Mouse (Mus musculus): ENCODE measurements at regions not wholly inside any gene's neighbourhood (a gene's known extent, or its start where the extent isn't known, plus 50 kb on each side); places are given as distances from the start of the nearest gene placed in this dataset.

- DNase-seq = no peak
Measured at GRCm38 (mm10) chr11:79823631-79824310, 138.4 kb downstream of the Utp6 start.

DNA sequence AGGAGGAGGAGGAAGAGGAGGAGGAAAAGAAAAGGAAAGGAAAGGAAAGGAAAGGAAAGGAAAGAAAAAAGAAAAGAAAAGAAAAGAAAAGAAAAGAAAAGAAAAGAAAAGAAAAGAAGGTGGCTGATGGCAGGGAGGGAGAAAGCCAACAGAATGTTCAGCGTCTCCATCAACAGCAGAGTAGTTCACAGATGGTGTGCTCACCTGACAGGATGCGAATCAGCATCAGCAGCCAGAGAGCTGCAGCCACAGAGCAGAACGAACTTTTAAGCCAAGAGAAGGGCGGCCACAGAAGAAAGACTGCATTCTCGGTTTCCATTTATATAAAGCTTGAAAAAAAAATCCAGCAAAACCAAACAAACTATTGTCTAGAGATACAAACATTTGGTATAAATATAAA lies 140.2 kb downstream of the Utp6 start:
- no peak for DNase-seq

- no peak for DNase-seq
Measured at GRCm38 (mm10) chr11:79815156-79815555, 147.0 kb downstream of the Utp6 start.

- no peak for DNase-seq
Measured at GRCm38 (mm10) chr11:79806911-79807466, 155.2 kb downstream of the Utp6 start.

GRCm38 (mm10) chr11:79806417-79806816 lies 155.8 kb downstream of the Utp6 start:
- DNase-seq = no peak

DNA sequence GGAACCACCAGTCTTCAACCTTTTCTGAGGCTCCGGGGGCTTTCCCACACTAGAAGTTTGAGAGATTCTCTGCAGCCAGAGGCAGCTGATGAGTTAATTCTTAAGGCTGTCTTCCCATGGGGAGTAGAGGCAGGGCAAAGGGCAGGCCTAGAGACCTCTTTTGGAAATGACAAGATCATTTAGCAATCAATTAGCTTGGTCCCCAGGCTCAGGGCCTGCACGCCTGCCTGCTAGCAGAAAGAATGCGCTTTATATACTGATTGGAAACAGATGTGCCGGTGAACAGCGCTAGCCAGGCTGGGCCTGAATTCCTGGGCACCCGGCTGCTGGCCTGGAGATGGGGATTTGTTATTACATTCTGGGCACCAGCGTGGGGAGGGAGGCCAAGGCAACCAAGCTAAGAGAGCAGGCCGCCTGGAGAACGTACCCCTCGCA lies 156.2 kb downstream of the Utp6 start:
- peak in 1 of 2 experiments; percentile 29 for DNase-seq

GRCm38 (mm10) chr11:79803971-79804370 lies 158.2 kb downstream of the Utp6 start:
- no peak for DNase-seq

DNA sequence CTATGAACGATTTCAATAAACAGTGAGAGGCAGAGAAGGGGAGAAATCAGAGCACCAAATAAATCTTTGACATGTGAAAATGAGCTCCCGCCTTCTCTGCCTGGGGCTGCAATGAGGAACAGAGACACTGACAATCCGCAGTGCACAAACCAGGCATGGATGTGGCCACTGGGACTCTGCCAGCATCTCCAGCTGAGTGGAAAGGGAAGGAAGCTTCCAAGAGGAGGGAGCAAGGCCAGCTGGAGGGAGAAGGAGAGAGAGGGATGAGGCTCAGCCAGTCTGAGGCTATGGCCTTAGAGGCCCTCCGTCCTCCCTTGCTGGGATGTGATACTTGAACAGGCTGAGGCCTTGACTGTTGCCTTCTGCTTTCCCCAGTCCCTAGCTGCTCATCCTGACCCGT lies 159.2 kb downstream of the Utp6 start:
- DNase-seq = peak; percentile 50 to 56

DNA sequence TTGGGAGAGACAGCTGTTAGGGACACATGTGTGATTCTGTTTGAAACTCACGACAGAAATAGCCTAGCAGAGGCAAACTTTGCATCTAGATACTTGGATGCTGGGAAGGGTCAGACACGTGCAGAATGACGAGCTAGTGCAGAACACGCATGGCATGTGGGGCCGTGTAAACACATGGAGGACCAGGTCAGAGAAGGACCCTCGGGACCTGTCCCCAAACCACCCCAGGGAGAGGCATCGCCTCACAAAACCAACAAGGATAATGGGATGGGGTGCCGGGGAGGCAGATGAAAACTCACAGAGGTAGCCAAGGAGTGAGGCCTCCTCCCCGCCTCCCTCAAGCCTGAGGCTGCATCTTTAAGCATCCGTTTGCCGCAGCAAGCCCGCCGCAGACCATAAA lies 159.6 kb downstream of the Utp6 start:
- no peak for DNase-seq

GRCm38 (mm10) chr11:79800256-79800655 lies 161.9 kb downstream of the Utp6 start:
- DNase-seq = no peak

DNA sequence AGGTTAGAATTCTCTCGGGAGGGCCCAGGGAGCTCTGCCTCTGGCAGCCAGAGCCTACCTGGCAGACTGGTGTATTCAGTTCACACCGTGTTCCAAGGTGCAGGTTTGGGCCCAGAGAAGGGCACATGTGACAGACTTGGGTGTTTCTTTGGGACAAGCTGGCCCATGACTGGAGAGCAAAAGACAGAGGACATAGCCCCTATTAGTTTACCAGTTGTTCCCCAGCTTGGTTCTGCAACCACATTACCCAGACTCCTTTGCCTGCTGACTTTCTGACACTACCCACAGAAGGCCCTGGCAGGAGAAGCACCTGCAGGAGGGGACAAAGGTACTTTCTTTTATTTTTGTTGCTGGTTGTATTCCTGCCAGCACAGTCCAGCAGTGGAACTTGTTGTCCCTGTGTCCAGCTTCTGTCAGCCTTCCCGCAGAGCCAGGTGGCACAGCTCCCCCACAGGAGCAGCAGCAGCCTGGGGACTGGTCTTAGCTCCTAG lies 173.9 kb downstream of the Utp6 start:
- DNase-seq = no peak

GRCm38 (mm10) chr11:79787766-79788165 lies 174.4 kb downstream of the Utp6 start:
- no peak for DNase-seq

- DNase-seq = no peak
Measured at GRCm38 (mm10) chr11:79784071-79784470, 178.1 kb downstream of the Utp6 start.

GRCm38 (mm10) chr11:79781966-79782365 lies 180.2 kb downstream of the Utp6 start:
- no peak for DNase-seq

DNA sequence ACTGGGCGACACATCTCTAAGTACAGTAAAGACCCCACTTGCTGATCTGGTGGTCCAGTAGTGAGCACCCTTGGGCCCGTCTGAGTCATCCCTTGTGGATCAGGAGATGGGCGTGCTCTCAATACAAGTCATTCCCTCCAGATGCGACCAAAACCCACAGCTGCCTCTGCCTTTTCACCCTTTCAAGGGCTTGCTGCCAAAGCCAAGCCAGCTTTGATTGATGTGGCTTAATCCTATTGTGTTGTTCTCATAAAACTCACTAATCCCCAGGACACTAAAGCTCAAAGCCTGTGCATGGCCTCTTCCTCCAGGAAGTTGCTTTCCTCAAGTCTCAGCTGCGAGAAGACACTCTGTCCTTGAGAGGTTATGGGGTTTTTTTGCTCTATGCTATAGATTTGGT lies 182.4 kb downstream of the Utp6 start:
- DNase-seq = no peak

GRCm38 (mm10) chr11:79778522-79778921 lies 183.7 kb downstream of the Utp6 start:
- DNase-seq = no peak

DNA sequence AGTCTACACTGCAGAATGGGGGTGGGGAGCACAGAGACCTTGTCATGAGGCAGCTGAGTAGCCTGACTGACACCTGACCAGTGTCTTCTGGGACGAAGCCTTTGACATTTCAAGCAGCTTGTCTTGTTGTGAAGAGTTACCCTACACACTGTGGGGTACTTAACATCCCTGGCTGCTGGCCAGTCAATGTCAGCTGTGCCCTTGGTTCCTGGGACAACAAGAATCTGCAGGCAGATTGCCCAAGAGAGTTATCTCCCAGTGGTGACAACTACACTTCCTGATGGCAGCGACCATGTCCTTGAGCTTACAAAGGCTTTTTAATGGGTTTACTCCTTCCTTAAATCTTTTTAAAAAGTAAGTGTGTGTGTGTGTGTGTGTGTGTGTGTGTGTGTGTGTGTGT lies 184.2 kb downstream of the Utp6 start:
- peak in 1 of 2 experiments; percentile 36 for DNase-seq

DNA sequence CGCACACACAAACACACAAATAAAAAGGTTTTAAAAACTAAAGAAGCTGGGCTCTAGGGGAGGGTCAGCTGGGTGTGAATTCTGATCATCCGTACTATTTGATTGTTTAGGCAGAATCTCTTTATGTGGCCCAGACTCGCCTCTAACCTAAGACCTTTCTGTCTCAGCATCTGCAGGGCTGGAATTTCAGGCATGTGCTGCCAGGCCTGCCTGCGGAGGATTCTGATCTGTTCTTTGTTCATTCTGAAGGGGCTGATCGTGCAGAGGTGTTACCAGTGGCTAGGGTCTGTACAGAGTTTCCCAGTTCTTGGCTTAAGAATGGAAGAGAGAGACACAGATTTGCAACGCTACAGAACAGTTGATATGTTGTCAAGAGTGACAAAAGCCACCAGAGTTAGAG lies 185.6 kb downstream of the Rab11fip4 start:
- no peak for DNase-seq

GRCm38 (mm10) chr11:79773755-79774154 lies 182.7 kb downstream of the Rab11fip4 start:
- no peak for DNase-seq

GRCm38 (mm10) chr11:79771431-79771830 lies 180.4 kb downstream of the Rab11fip4 start:
- peak; percentile 93 to 95 for DNase-seq

GRCm38 (mm10) chr11:79767111-79767510 lies 176.1 kb downstream of the Rab11fip4 start:
- DNase-seq = no peak

GRCm38 (mm10) chr11:79766036-79766435 lies 175.0 kb downstream of the Rab11fip4 start:
- DNase-seq = no peak

DNA sequence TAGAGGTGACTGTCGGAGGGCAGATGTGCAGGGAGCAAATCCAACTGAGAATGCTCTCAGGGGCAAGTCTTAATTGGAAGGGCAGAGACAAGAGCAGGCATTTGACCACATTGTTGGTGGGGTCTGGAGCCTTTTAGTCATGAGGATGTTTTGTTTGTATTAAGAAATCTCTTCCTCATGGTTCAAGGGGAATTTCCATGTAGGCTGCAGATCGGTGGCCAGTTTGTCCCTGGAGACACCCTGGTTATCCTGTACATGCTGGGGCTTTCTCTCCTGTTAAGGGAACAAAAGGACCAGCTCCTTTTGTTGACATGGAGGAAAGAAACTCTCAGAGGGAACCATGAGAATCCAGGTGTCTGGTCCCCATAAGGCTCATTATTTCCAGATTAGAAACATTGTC lies 174.4 kb downstream of the Rab11fip4 start:
- no peak for DNase-seq

- no peak for DNase-seq
Measured at GRCm38 (mm10) chr11:79764026-79764425, 173.0 kb downstream of the Rab11fip4 start.

GRCm38 (mm10) chr11:79762654-79763053 lies 171.6 kb downstream of the Rab11fip4 start:
- DNase-seq = no peak

Measured in lung, adult 18-20 months (tissue).